ENCODE assay signal across 8 mouse cellular contexts in genomic region chr11:26437818-26438217, GRCm38 (mm10). TPM values are rescaled to one million over a fixed set of nuclear protein-coding genes. Genes with fewer than 3 reads are reported as not detected.
DNase-seq lines count a peak whose midpoint lies in the region; ATAC-seq and TF ChIP-seq lines count a peak whose summit lies in the region.
"Had no signal": no experiment of that assay in that cellular context is flagged by ENCODE, and none has a peak within 500 bp of the region (broad histone marks: within the 10 kb centered on the region; RNA-seq: fewer than 3 reads in every experiment).

No protein-coding gene starts in this region.

- TF ChIP-seq POLR2A in brain, embryonic 14.5 days (IDR thresholded peaks at IDR 0.05; ENCODE audit: borderline replicate concordance, extremely low read depth, insufficient read depth, insufficient read length, poor library complexity, severe bottlenecking), result no peak

- no peak for TF ChIP-seq CTCF in brain, embryonic 14.5 days (IDR thresholded peaks at IDR 0.05; ENCODE audit: borderline replicate concordance, extremely low read depth, insufficient read depth, insufficient read length)

- no peak for ATAC-seq in megakaryocyte progenitor cell, adult 5-6 weeks (replicated peaks; ENCODE audit: poor library complexity)

- DNase-seq in brain, embryonic 14.5 days (ENCODE audit: low read depth), result peak; percentile 74
- peak; percentile 61 to 68 for DNase-seq in cerebellum, postnatal 25 days
- DNase-seq in layer of hippocampus, adult 9-11 months, result peak; percentile 19
- peak; percentile 7 for DNase-seq in right cerebral cortex, postnatal 4 days
- DNase-seq in kidney, postnatal 25 days, result no peak
- DNase-seq in ovary, postnatal 36 days (ENCODE audit: low spot score), result no peak
- DNase-seq: gastrocnemius, postnatal 14 days had no signal

RNA-seq across cellular contexts. Expression of gene Fancl, which starts 51.9 kb away (rescaled TPM):
- 9.1 and 10.3 TPM in 2 replicates for polyA plus RNA-seq in brain, embryonic 14.5 days (2012; rRNA removed)
- 24.0 and 24.8 TPM in 2 replicates for total RNA-seq in megakaryocyte progenitor cell, adult 5-6 weeks (2015)
- total RNA-seq in megakaryocyte progenitor cell, adult 5-6 weeks (2017), result 32.5 and 39.8 TPM in 2 replicates

Comparison
In these comparisons a context has a peak if more than half of its experiments do, and no peak if none do; other contexts are left out.
1. DNase-seq: peak in brain, embryonic 14.5 days (single experiment), cerebellum, postnatal 25 days (2 of 2), layer of hippocampus, adult 9-11 months (single experiment) and right cerebral cortex, postnatal 4 days (single experiment); none in kidney, postnatal 25 days (0 of 2) and ovary, postnatal 36 days (single experiment).